Mouse (Mus musculus): ENCODE results near the gene Tmprss13. TPM values are rescaled to one million over a fixed set of nuclear protein-coding genes. Genes with fewer than 3 reads are reported as not detected.

Gene Tmprss13
- polyA plus RNA-seq, 1 experiment from 2014 or later, result 0.11 TPM

GRCm38 (mm10) chr9:45346276-45346675 lies 27.4 kb downstream of the Tmprss13 start:
- Histone ChIP-seq H3K9ac (ENCODE audit: low read length) (no peak overlapping the region), H3K27me3 (ENCODE audit: control insufficient read depth, insufficient read depth, low read length) (no peaks in the 10 kb centered on the region), H3K4me1 (replicated peaks; ENCODE audit: control insufficient read depth, insufficient read depth, low read length) (no peaks in the 10 kb centered on the region), H3K9me3 (ENCODE audit: control insufficient read depth, low read length) (no peaks in the 10 kb centered on the region), H3K36me3 (ENCODE audit: control insufficient read depth, insufficient read depth, low read length) (no peaks in the 10 kb centered on the region), H3K4me2 (ENCODE audit: low read depth, low read length, severe bottlenecking) (no peak overlapping the region), H3K27ac (ENCODE audit: low read depth, low read length) (no peak overlapping the region), H3K4me3 (ENCODE audit: low read depth, low read length) (no peak overlapping the region)
- WGBS, result 88% methylated on average over 6 of the region's 6 CpGs
- DNase-seq (ENCODE audit: low spot score) (no peak), ATAC-seq (replicated peaks; ENCODE audit: low FRiP score) (no peak)

- H3K36me3 ChIP-seq (ENCODE audit: control insufficient read depth, insufficient read depth, low read length), result no peaks in the 10 kb centered on the region
- H3K9ac ChIP-seq (ENCODE audit: low read length), result no peak overlapping the region
- no peaks in the 10 kb centered on the region for H3K4me1 ChIP-seq (replicated peaks; ENCODE audit: control insufficient read depth, insufficient read depth, low read length)
- WGBS, result 84% methylated on average over 6 of the region's 6 CpGs
- H3K4me2 ChIP-seq (ENCODE audit: low read depth, low read length, severe bottlenecking), result no peak overlapping the region
- no peak overlapping the region for H3K4me3 ChIP-seq (ENCODE audit: low read depth, low read length)
- no peak for DNase-seq (ENCODE audit: low spot score)
- H3K27me3 ChIP-seq (ENCODE audit: control insufficient read depth, insufficient read depth, low read length), result no peaks in the 10 kb centered on the region
- no peak overlapping the region for H3K27ac ChIP-seq (ENCODE audit: low read depth, low read length)
- H3K9me3 ChIP-seq (ENCODE audit: control insufficient read depth, low read length), result no peaks in the 10 kb centered on the region
- no peak for ATAC-seq (replicated peaks; ENCODE audit: low FRiP score)
Observed at GRCm38 (mm10) chr9:45348560-45348959, 29.7 kb downstream of the Tmprss13 start.

- Histone ChIP-seq H3K4me3 (ENCODE audit: low read depth, low read length) (no peak overlapping the region), H3K4me1 (replicated peaks; ENCODE audit: control insufficient read depth, insufficient read depth, low read length) (no peaks in the 10 kb centered on the region), H3K27ac (ENCODE audit: low read depth, low read length) (no peak overlapping the region), H3K36me3 (ENCODE audit: control insufficient read depth, insufficient read depth, low read length) (no peaks in the 10 kb centered on the region), H3K4me2 (ENCODE audit: low read depth, low read length, severe bottlenecking) (no peak overlapping the region), H3K27me3 (ENCODE audit: control insufficient read depth, insufficient read depth, low read length) (no peaks in the 10 kb centered on the region), H3K9ac (ENCODE audit: low read length) (no peak overlapping the region), H3K9me3 (ENCODE audit: control insufficient read depth, low read length) (no peaks in the 10 kb centered on the region)
- WGBS, result 9% methylated on average over 4 of the region's 4 CpGs
- DNase-seq (ENCODE audit: low spot score) (no peak), ATAC-seq (replicated peaks; ENCODE audit: low FRiP score) (no peak)
Observed at GRCm38 (mm10) chr9:45349181-45349580, 30.3 kb downstream of the Tmprss13 start.

- no peaks in the 10 kb centered on the region for H3K9me3 ChIP-seq (ENCODE audit: control insufficient read depth, low read length)
- H3K4me2 ChIP-seq (ENCODE audit: low read depth, low read length, severe bottlenecking), result no peak overlapping the region
- H3K9ac ChIP-seq (ENCODE audit: low read length), result no peak overlapping the region
- 66% methylated on average over 5 of the region's 5 CpGs for WGBS
- H3K4me3 ChIP-seq (ENCODE audit: low read depth, low read length), result no peak overlapping the region
- no peak overlapping the region for H3K27ac ChIP-seq (ENCODE audit: low read depth, low read length)
- no peak for ATAC-seq (replicated peaks; ENCODE audit: low FRiP score)
- no peak for DNase-seq (ENCODE audit: low spot score)
- no peaks in the 10 kb centered on the region for H3K4me1 ChIP-seq (replicated peaks; ENCODE audit: control insufficient read depth, insufficient read depth, low read length)
- H3K27me3 ChIP-seq (ENCODE audit: control insufficient read depth, insufficient read depth, low read length), result no peaks in the 10 kb centered on the region
- no peaks in the 10 kb centered on the region for H3K36me3 ChIP-seq (ENCODE audit: control insufficient read depth, insufficient read depth, low read length)
Observed at GRCm38 (mm10) chr9:45349851-45350250, 31.0 kb downstream of the Tmprss13 start.

GRCm38 (mm10) chr9:45355192-45355591 lies 36.3 kb downstream of the Tmprss13 start:
- DNase-seq (ENCODE audit: low spot score), result no peak
- WGBS, result 88% methylated on average over 2 of the region's 2 CpGs
- Histone ChIP-seq H3K4me1 (replicated peaks; ENCODE audit: control insufficient read depth, insufficient read depth, low read length) (no peaks in the 10 kb centered on the region), H3K9ac (ENCODE audit: low read length) (no peak overlapping the region), H3K27me3 (ENCODE audit: control insufficient read depth, insufficient read depth, low read length) (no peaks in the 10 kb centered on the region), H3K4me3 (ENCODE audit: low read depth, low read length) (no peak overlapping the region), H3K4me2 (ENCODE audit: low read depth, low read length, severe bottlenecking) (no peak overlapping the region), H3K36me3 (ENCODE audit: control insufficient read depth, insufficient read depth, low read length) (no peaks in the 10 kb centered on the region), H3K9me3 (ENCODE audit: control insufficient read depth, low read length) (no peaks in the 10 kb centered on the region), H3K27ac (ENCODE audit: low read depth, low read length) (no peak overlapping the region)
- ATAC-seq (replicated peaks; ENCODE audit: low FRiP score), result no peak

GRCm38 (mm10) chr9:45358356-45358755 lies 39.5 kb downstream of the Tmprss13 start:
- no peak overlapping the region for H3K27ac ChIP-seq (ENCODE audit: low read depth, low read length)
- no peak overlapping the region for H3K9ac ChIP-seq (ENCODE audit: low read length)
- no peak for DNase-seq (ENCODE audit: low spot score)
- 85% methylated on average over 7 of the region's 7 CpGs for WGBS
- no peak for ATAC-seq (replicated peaks; ENCODE audit: low FRiP score)
- no peaks in the 10 kb centered on the region for H3K9me3 ChIP-seq (ENCODE audit: control insufficient read depth, low read length)
- no peaks in the 10 kb centered on the region for H3K36me3 ChIP-seq (ENCODE audit: control insufficient read depth, insufficient read depth, low read length)
- no peak overlapping the region for H3K4me3 ChIP-seq (ENCODE audit: low read depth, low read length)
- no peak overlapping the region for H3K4me2 ChIP-seq (ENCODE audit: low read depth, low read length, severe bottlenecking)
- no peaks in the 10 kb centered on the region for H3K4me1 ChIP-seq (replicated peaks; ENCODE audit: control insufficient read depth, insufficient read depth, low read length)
- H3K27me3 ChIP-seq (ENCODE audit: control insufficient read depth, insufficient read depth, low read length), result no peaks in the 10 kb centered on the region

- H3K27me3 ChIP-seq (ENCODE audit: control insufficient read depth, insufficient read depth, low read length), result no peaks in the 10 kb centered on the region
- H3K9ac ChIP-seq (ENCODE audit: low read length), result no peak overlapping the region
- H3K36me3 ChIP-seq (ENCODE audit: control insufficient read depth, insufficient read depth, low read length), result no peaks in the 10 kb centered on the region
- 54% methylated on average over 2 of the region's 2 CpGs for WGBS
- no peak overlapping the region for H3K4me3 ChIP-seq (ENCODE audit: low read depth, low read length)
- ATAC-seq (replicated peaks; ENCODE audit: low FRiP score) (no peak), DNase-seq (ENCODE audit: low spot score) (no peak)
- H3K4me2 ChIP-seq (ENCODE audit: low read depth, low read length, severe bottlenecking), result no peak overlapping the region
- H3K4me1 ChIP-seq (replicated peaks; ENCODE audit: control insufficient read depth, insufficient read depth, low read length), result no peaks in the 10 kb centered on the region; the same call in 1 of the 2 replicates
- H3K9me3 ChIP-seq (ENCODE audit: control insufficient read depth, low read length), result no peaks in the 10 kb centered on the region
- H3K27ac ChIP-seq (ENCODE audit: low read depth, low read length), result no peak overlapping the region
Observed at GRCm38 (mm10) chr9:45362051-45362461, 43.2 kb downstream of the Tmprss13 start.

GRCm38 (mm10) chr9:45363639-45364214 lies 44.8 kb downstream of the Tmprss13 start:
- Histone ChIP-seq H3K4me1 (replicated peaks; ENCODE audit: control insufficient read depth, insufficient read depth, low read length) (no peaks in the 10 kb centered on the region; the same call in 1 of the 2 replicates), H3K27me3 (ENCODE audit: control insufficient read depth, insufficient read depth, low read length) (no peaks in the 10 kb centered on the region), H3K27ac (ENCODE audit: low read depth, low read length) (no peak overlapping the region), H3K9ac (ENCODE audit: low read length) (no peak overlapping the region), H3K4me2 (ENCODE audit: low read depth, low read length, severe bottlenecking) (no peak overlapping the region), H3K4me3 (ENCODE audit: low read depth, low read length) (no peak overlapping the region), H3K9me3 (ENCODE audit: control insufficient read depth, low read length) (no peaks in the 10 kb centered on the region), H3K36me3 (ENCODE audit: control insufficient read depth, insufficient read depth, low read length) (no peaks in the 10 kb centered on the region)
- 55% methylated on average over 7 of the region's 7 CpGs for WGBS
- ATAC-seq (replicated peaks; ENCODE audit: low FRiP score), result no peak
- no peak for DNase-seq (ENCODE audit: low spot score)

GRCm38 (mm10) chr9:45367716-45368115 lies 48.8 kb downstream of the Tmprss13 start:
- H3K36me3 ChIP-seq (ENCODE audit: control insufficient read depth, insufficient read depth, low read length), result no peaks in the 10 kb centered on the region
- WGBS, result 81% methylated on average over 8 of the region's 8 CpGs
- H3K9ac ChIP-seq (ENCODE audit: low read length), result no peak overlapping the region
- H3K27ac ChIP-seq (ENCODE audit: low read depth, low read length), result no peak overlapping the region
- no peak overlapping the region for H3K4me2 ChIP-seq (ENCODE audit: low read depth, low read length, severe bottlenecking)
- H3K4me1 ChIP-seq (replicated peaks; ENCODE audit: control insufficient read depth, insufficient read depth, low read length), result peaks cover 4% of the 10 kb centered on the region; the same call in 1 of the 2 replicates
- H3K9me3 ChIP-seq (ENCODE audit: control insufficient read depth, low read length), result no peaks in the 10 kb centered on the region
- no peaks in the 10 kb centered on the region for H3K27me3 ChIP-seq (ENCODE audit: control insufficient read depth, insufficient read depth, low read length)
- ATAC-seq (replicated peaks; ENCODE audit: low FRiP score) (no peak), DNase-seq (ENCODE audit: low spot score) (no peak)
- no peak overlapping the region for H3K4me3 ChIP-seq (ENCODE audit: low read depth, low read length)
